Mouse (Mus musculus): ENCODE measurements around the gene Hoxa4. TPM values are rescaled to one million over a fixed set of nuclear protein-coding genes. Genes with fewer than 3 reads are reported as not detected.

The Hoxa4 gene
- 1.2 and 1.4 TPM in 2 replicates for polyA plus RNA-seq (2015; fragmentation: Nextera tagmentation; extraction: Ambion mirVana)

DNA sequence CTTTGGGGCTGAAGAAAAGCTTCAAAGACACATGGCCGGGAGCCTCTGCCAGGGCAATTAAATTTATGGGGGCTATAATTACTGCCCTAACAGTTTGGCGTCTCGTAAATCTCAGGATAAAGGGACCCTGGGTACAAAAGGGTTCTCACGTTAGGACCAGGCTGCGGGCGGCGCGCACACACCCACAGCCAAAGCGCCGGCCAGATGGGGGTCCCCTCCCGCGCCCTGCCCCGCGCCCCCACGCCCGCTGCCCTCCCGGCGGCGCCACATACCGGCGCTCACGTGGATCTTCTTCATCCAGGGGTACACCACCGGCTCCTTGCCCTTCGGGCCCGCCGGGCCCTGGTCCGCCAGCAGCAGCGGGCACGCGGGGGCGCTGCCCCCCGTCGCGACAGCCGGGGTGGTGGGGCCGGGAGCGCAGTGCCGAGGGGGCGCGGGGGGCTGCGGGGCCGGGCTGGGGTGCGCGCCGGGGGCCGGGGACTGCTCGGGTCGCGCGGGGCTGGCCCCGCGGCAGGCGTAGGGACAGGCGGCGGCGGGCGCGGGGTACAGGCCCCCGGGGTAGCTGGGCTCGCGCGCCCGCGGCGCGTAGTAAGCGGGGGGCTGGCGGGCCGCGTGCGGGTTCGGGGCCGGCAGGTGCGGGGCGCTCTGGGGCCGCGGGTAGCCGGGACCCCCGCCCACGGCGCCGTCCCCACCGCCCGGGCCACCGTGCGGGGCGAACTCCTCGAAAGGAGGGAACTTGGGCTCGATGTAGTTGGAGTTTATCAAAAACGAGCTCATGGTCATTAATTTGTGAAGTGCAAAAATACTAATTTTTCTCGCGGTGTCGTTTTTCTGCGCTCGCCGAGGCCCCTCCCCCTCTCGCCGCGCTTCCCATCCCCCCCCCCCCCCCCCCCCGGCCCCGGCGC is at the start of gene Hoxa4:
Hoxa4 (minus strand) TSS at position 848 of the 905 bp plus-strand sequence.
- Histone ChIP-seq H3K4me1 (ENCODE audit: insufficient read depth, low read length) (peaks cover 91% of the 10 kb centered on the region), H3K36me3 (ENCODE audit: insufficient read depth, low read length) (peaks cover 2% of the 10 kb centered on the region; the same call in 1 of the 2 replicates), H3K27ac (ENCODE audit: low read length) (peak within 1 kb of the TSS; percentile 95), H3K4me2 (replicated peaks; ENCODE audit: low read depth, low read length) (peak within 1 kb of the TSS; percentile 97), H3K9me3 (ENCODE audit: low read length) (no peaks in the 10 kb centered on the region), H3K27me3 (ENCODE audit: insufficient read depth, low read length) (no peaks in the 10 kb centered on the region), H3K4me3 (ENCODE audit: low read length) (peak within 1 kb of the TSS; percentile 66), H3K9ac (replicated peaks; ENCODE audit: low read length) (peak within 1 kb of the TSS; percentile 93)
- ATAC-seq (ENCODE audit: low FRiP score, low TSS enrichment), result peak; percentile 57
- under 1% methylated on average over 69 of the region's 102 CpGs for WGBS

DNA sequence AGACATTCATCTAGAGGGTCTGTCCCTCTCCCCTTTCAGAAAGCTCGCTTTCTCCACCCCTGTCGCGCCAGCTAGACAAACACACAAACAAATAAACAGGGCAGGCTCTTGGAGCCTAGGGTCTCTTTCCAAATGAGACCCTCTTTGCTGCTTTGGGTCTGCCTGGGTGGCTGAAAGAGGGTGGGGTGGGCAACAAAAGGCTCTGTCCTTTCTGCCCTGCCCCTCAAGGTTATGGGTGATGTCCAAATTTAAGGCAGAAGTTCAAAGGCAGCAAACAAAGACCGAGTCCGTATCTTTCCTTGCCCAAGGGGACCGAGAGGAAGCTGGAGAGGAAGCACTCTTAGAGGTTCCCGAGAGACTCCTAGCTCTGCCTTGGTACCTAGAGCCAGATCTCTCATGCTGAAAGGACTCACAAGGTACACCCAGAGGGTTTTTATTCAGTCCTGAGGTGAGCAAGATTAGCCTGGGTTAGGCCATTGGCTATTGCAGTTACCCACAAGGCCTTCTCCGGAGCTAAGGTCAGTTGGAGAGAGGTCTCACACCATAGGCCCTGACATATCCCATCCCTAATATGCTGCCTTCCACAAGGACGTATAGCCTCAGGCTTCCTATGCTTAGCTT is 49.6 kb upstream of the Hoxa4 start:
- H3K4me2 ChIP-seq (replicated peaks; ENCODE audit: low read depth, low read length), result peak overlapping the region; percentile 84
- no peaks in the 10 kb centered on the region; the same call in 1 of the 2 replicates for H3K36me3 ChIP-seq (ENCODE audit: insufficient read depth, low read length)
- H3K27me3 ChIP-seq (ENCODE audit: insufficient read depth, low read length), result 0 out of 2 replicates have a peak, but pooled peaks cover 3% of the 10 kb centered on the region
- peak overlapping the region; percentile 99 for H3K27ac ChIP-seq (ENCODE audit: low read length)
- no peaks in the 10 kb centered on the region for H3K9me3 ChIP-seq (ENCODE audit: low read length)
- peak overlapping the region; percentile 83 for H3K4me3 ChIP-seq (ENCODE audit: low read length)
- H3K9ac ChIP-seq (replicated peaks; ENCODE audit: low read length), result peak overlapping the region; percentile 98
- ATAC-seq (ENCODE audit: low FRiP score, low TSS enrichment), result 0 out of 2 replicates have a peak, but pooled peaks have one; percentile 26
- peaks cover 32% of the 10 kb centered on the region for H3K4me1 ChIP-seq (ENCODE audit: insufficient read depth, low read length)
- WGBS, result 10% methylated on average over 9 of the region's 9 CpGs

DNA sequence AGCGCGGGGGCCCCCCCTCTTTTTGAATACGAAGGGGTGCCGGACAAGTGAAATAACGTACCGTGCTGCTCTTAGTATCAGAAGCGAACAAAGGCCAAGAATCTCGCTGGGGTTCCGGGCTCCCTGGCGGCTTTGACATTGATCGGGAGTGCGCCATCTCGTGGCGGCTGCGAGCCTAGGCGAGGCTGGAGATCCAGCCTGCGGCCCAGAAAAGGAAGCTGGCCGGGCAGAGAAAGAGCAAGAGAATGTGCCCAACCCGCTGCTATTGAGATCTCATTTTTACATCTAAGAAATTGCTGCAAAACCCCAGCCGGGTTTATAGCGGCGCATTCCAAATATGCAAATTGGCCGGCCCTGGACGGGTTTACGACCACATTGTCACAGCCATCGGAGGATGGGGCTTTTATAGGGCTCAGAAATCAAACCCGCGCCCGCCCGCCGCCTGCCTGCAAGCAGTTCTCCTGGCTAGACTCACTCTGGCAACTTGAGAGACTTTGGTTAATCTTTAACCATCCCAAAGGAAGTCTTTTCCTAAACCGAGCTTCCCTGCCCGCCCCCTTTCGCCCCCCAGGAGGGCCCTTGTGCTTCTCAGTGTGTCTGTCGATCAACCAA is 48.9 kb upstream of the Hoxa4 start, which contains the start of gene Hoxa10:
Hoxa10 (minus strand) TSS at position 466 of the 612 bp plus-strand sequence.
- no peaks in the 10 kb centered on the region; the same call in 1 of the 2 replicates for H3K36me3 ChIP-seq (ENCODE audit: insufficient read depth, low read length)
- 0 out of 2 replicates have a peak, but pooled peaks cover 3% of the 10 kb centered on the region for H3K27me3 ChIP-seq (ENCODE audit: insufficient read depth, low read length)
- peaks cover 38% of the 10 kb centered on the region for H3K4me1 ChIP-seq (ENCODE audit: insufficient read depth, low read length)
- H3K9ac ChIP-seq (replicated peaks; ENCODE audit: low read length), result peak within 1 kb of the TSS; percentile 98
- no peaks in the 10 kb centered on the region for H3K9me3 ChIP-seq (ENCODE audit: low read length)
- H3K4me3 ChIP-seq (ENCODE audit: low read length), result peak within 1 kb of the TSS; percentile 83
- H3K27ac ChIP-seq (ENCODE audit: low read length), result peak within 1 kb of the TSS; percentile 99
- peak; percentile 74 for ATAC-seq (ENCODE audit: low FRiP score, low TSS enrichment)
- peak within 1 kb of the TSS; percentile 84 for H3K4me2 ChIP-seq (replicated peaks; ENCODE audit: low read depth, low read length)
- under 1% methylated on average over 35 of the region's 35 CpGs for WGBS

DNA sequence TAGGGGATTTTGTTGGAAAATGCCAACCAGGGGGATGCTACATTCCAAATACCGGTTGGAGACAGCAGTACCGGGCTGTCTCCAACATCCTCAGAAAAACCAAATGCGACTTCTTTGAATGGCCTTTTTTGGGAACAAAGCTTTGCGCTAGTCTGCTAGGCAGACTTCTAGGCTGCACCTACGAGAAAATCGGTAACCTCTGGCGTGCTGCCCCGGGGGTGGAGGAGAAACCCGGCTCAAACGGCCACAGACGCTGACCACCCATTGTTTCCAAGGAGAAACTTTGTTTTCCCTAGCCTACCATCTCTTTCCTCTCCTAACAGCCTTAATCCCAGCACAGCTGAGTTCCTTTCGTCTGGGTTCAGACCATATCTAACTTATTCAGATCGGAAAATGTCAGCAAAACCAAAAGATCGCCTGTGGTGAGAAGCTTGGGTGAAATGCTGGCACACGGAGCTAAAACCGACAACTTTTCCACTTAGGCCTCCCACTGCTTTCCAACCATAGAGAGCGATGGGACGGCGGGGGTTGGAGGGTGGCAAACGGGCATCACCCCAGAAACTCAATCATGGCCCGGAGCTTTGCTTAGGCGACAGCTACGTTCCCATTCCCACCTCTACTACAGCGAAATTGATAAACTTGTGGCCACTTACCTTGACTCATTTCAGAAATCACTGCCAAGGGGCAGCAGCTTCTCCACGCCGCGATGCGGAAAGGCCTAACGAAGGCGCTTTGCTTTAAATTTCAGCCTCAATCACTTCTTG is 48.3 kb upstream of the Hoxa4 start:
- Histone ChIP-seq H3K9me3 (ENCODE audit: low read length) (no peaks in the 10 kb centered on the region), H3K36me3 (ENCODE audit: insufficient read depth, low read length) (no peaks in the 10 kb centered on the region; the same call in 1 of the 2 replicates), H3K4me1 (ENCODE audit: insufficient read depth, low read length) (peaks cover 45% of the 10 kb centered on the region), H3K27me3 (ENCODE audit: insufficient read depth, low read length) (0 out of 2 replicates have a peak, but pooled peaks cover 3% of the 10 kb centered on the region), H3K9ac (replicated peaks; ENCODE audit: low read length) (peak overlapping the region; percentile 98), H3K27ac (ENCODE audit: low read length) (peak overlapping the region; percentile 99), H3K4me2 (replicated peaks; ENCODE audit: low read depth, low read length) (peak overlapping the region; percentile 84), H3K4me3 (ENCODE audit: low read length) (peak overlapping the region; percentile 83)
- ATAC-seq (ENCODE audit: low FRiP score, low TSS enrichment), result no peak
- 0% methylated on average over 30 of the region's 30 CpGs for WGBS

DNA sequence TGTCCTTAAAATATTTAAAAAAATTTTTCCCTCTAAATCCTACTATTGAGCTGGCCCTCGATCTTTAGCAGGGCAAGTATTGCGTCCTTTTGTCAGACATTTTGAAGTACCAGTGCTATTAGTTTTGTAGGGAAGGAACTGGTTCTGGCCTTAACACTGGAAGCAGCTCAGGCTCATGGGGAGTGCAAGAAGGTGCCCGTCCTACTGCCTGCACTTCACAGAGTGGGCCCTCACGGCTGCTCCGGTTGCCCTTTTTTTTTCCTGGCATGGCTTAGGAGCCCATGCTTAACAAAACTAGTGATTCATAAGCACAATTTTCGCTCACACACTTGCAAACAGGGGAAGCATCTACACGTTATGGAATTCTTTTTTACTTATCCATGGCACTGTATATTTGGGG is 47.4 kb upstream of the Hoxa4 start:
- Histone ChIP-seq H3K4me2 (replicated peaks; ENCODE audit: low read depth, low read length) (peak overlapping the region; percentile 84), H3K36me3 (ENCODE audit: insufficient read depth, low read length) (no peaks in the 10 kb centered on the region; the same call in 1 of the 2 replicates), H3K9ac (replicated peaks; ENCODE audit: low read length) (peak overlapping the region; percentile 83), H3K4me3 (ENCODE audit: low read length) (peak overlapping the region; percentile 83), H3K27me3 (ENCODE audit: insufficient read depth, low read length) (0 out of 2 replicates have a peak, but pooled peaks cover 3% of the 10 kb centered on the region), H3K4me1 (ENCODE audit: insufficient read depth, low read length) (peaks cover 45% of the 10 kb centered on the region), H3K9me3 (ENCODE audit: low read length) (no peaks in the 10 kb centered on the region), H3K27ac (ENCODE audit: low read length) (peak overlapping the region; percentile 73; the same call in 1 of the 2 replicates)
- 2% methylated on average over 7 of the region's 7 CpGs for WGBS
- no peak for ATAC-seq (ENCODE audit: low FRiP score, low TSS enrichment)

DNA sequence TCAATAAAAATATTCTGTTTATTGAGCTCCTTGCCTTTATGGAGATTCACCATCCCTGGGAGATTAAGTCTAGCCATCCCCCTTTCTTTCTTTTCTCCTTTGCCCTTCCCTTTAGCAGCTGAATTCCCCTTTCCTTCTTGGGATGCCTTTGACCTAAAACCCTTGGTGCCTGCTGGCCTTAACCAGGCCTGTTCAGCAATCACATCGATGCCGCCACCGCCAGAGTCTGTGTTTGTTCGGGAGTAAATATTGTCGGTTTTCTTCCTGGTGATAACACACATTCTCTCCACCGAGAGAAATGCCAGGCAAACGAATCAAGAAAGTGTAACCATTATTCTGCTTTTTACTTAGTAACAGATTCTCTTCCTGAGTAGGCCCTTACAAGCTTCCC is 46.6 kb upstream of the Hoxa4 start:
- Histone ChIP-seq H3K4me1 (ENCODE audit: insufficient read depth, low read length) (peaks cover 45% of the 10 kb centered on the region), H3K27me3 (ENCODE audit: insufficient read depth, low read length) (0 out of 2 replicates have a peak, but pooled peaks cover 3% of the 10 kb centered on the region), H3K27ac (ENCODE audit: low read length) (peak overlapping the region; percentile 86), H3K36me3 (ENCODE audit: insufficient read depth, low read length) (no peaks in the 10 kb centered on the region; the same call in 1 of the 2 replicates), H3K4me3 (ENCODE audit: low read length) (peak overlapping the region; percentile 83), H3K9ac (replicated peaks; ENCODE audit: low read length) (peak overlapping the region; percentile 99), H3K4me2 (replicated peaks; ENCODE audit: low read depth, low read length) (peak overlapping the region; percentile 84), H3K9me3 (ENCODE audit: low read length) (no peaks in the 10 kb centered on the region)
- ATAC-seq (ENCODE audit: low FRiP score, low TSS enrichment), result no peak
- 6% methylated on average over 7 of the region's 7 CpGs for WGBS

DNA sequence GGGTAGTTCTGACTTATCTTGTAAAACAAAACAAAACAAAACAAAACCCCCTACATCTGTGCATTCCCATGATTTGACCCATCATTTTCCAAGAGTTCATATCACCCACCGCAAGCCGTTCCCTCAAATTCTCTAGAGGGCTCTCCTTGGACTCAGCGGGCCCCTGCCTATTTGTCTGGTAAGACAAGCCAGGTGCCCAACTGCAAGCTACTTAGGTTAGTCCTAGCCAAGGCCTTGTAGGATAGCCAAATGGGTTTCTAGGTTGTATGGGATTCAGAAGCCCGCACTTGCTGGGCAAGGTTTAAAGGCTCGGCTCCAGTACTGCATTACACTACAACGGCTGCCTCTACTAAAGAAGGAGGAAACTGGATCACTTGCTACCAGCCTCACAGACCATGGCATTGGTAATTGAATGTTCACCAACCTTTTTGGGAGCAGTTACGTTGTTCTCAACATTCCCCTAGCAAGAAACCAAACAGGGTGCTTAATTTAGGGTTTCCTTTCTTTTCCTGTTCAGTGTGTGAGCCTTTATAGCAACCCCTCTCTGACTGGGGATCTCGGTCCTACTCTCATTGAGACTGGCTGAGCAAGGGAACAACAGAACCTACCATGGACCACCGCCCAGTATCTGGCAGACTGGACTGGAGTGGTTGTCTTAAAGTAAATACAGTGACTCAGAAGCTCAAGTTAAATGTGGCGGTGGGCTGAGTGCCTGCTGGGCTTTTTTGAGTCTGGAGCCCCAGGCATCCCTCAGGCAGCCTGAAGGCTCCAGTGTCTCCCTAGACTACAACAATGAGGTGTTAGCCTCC is 46.0 kb upstream of the Hoxa4 start:
- Histone ChIP-seq H3K36me3 (ENCODE audit: insufficient read depth, low read length) (no peaks in the 10 kb centered on the region; the same call in 1 of the 2 replicates), H3K27ac (ENCODE audit: low read length) (peak overlapping the region; percentile 86), H3K9ac (replicated peaks; ENCODE audit: low read length) (peak overlapping the region; percentile 99), H3K4me3 (ENCODE audit: low read length) (peak overlapping the region; percentile 83), H3K4me1 (ENCODE audit: insufficient read depth, low read length) (peaks cover 39% of the 10 kb centered on the region), H3K4me2 (replicated peaks; ENCODE audit: low read depth, low read length) (peak overlapping the region; percentile 84), H3K27me3 (ENCODE audit: insufficient read depth, low read length) (0 out of 2 replicates have a peak, but pooled peaks cover under 1% of the 10 kb centered on the region), H3K9me3 (ENCODE audit: low read length) (no peaks in the 10 kb centered on the region)
- ATAC-seq (ENCODE audit: low FRiP score, low TSS enrichment), result no peak
- WGBS, result 14% methylated on average over 10 of the region's 10 CpGs

DNA sequence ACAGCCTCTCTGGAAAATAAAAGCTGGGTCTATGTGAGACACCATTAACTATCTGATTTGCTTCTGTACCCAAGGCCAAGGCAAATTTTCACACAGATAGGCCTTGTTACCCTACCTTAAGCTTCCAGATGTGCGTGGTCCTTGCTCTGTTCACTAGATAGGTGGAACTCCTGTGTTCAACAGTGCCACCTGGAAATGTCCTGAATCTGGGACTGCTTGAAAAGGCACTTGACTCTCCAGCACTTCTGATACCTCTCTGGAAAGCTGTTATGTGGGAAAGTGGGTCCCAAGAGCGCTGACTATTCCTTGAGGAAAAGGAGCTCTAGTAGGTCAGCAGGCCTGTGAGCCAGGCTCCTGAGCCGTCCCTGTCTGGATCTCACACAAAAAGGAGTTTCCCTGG is 45.3 kb upstream of the Hoxa4 start:
- Histone ChIP-seq H3K4me2 (replicated peaks; ENCODE audit: low read depth, low read length) (peak overlapping the region; percentile 84), H3K9ac (replicated peaks; ENCODE audit: low read length) (peak overlapping the region; percentile 99)
- WGBS, result 17% methylated on average over 3 of the region's 3 CpGs

More for the DNA sequence above, 45.3 kb upstream of the Hoxa4 start:
- H3K4me1 ChIP-seq (ENCODE audit: insufficient read depth, low read length), result peaks cover 34% of the 10 kb centered on the region
- ATAC-seq (ENCODE audit: low FRiP score, low TSS enrichment), result no peak
- peaks cover 6% of the 10 kb centered on the region; the same call in 1 of the 2 replicates for H3K36me3 ChIP-seq (ENCODE audit: insufficient read depth, low read length)
- H3K4me3 ChIP-seq (ENCODE audit: low read length), result peak overlapping the region; percentile 83
- peak overlapping the region; percentile 86 for H3K27ac ChIP-seq (ENCODE audit: low read length)
- H3K9me3 ChIP-seq (ENCODE audit: low read length), result no peaks in the 10 kb centered on the region
- no peaks in the 10 kb centered on the region for H3K27me3 ChIP-seq (ENCODE audit: insufficient read depth, low read length)

Data from kidney, embryonic 16.5 days (tissue).